Comparison of ENCODE assay signal across 8 mouse cellular contexts in genomic region chr14:101729237-101729971, GRCm38 (mm10). TPM values are rescaled to one million over a fixed set of nuclear protein-coding genes. Genes with fewer than 3 reads are reported as not detected.
DNase-seq lines count a peak whose midpoint lies in the region; ATAC-seq lines count a peak whose summit lies in the region.

Gene Gm9922 (minus strand): TSS chr14:101729814.
Gene Lmo7 (plus strand): TSS chr14:101729957.

- peak; percentile 38 for ATAC-seq in cerebellum, adult (ENCODE audit: insufficient number of reproducible peaks, low FRiP score, low TSS enrichment)
- peak; percentile 67 for ATAC-seq in common myeloid progenitor, adult 5-6 weeks (replicated peaks; ENCODE audit: low read depth, poor library complexity, severe bottlenecking)
- peak; percentile 66 for ATAC-seq in inflammation-experienced regulatory T-cells, adult 6 months
- ATAC-seq in limb, embryonic 12.5 days (ENCODE audit: insufficient number of reproducible peaks, insufficient read depth, low FRiP score, low TSS enrichment, low read depth) = peak; percentile 73
- peak; percentile 84 for ATAC-seq in midbrain, embryonic 12.5 days (ENCODE audit: low FRiP score, low read depth)

- H3K27me3 ChIP-seq in limb, embryonic 12.5 days = peaks cover 41% of the 10 kb centered on the region
- peaks cover 46% of the 10 kb centered on the region for H3K27me3 ChIP-seq in midbrain, embryonic 12.5 days

- H3K4me3 ChIP-seq in limb, embryonic 12.5 days (replicated peaks) = peak within 1 kb of the TSS; percentile 72
- peak within 1 kb of the TSS; percentile 60 for H3K4me3 ChIP-seq in midbrain, embryonic 12.5 days

- H3K4me2 ChIP-seq in limb, embryonic 12.5 days = peak within 1 kb of the TSS; percentile 96
- peak within 1 kb of the TSS; percentile 99 for H3K4me2 ChIP-seq in midbrain, embryonic 12.5 days (replicated peaks)

- no peaks in the 10 kb centered on the region for H3K9me3 ChIP-seq in limb, embryonic 12.5 days
- H3K9me3 ChIP-seq in midbrain, embryonic 12.5 days = no peaks in the 10 kb centered on the region

- 2% methylated on average over 51 of the region's 51 CpGs for WGBS in limb, embryonic 12.5 days
- under 1% methylated on average over 47 of the region's 51 CpGs for WGBS in midbrain, embryonic 12.5 days

- no peaks in the 10 kb centered on the region for H3K36me3 ChIP-seq in limb, embryonic 12.5 days
- H3K36me3 ChIP-seq in midbrain, embryonic 12.5 days = no peaks in the 10 kb centered on the region

- DNase-seq in cerebellum, adult 11 months = no peak
- peak; percentile 84 for DNase-seq in gastrocnemius, postnatal 25 days
- peak; percentile 1 to 22 for DNase-seq in spleen, postnatal 36 days (ENCODE audit: low spot score in 2 of 2)

- no peak within 1 kb of the TSS for H3K27ac ChIP-seq in limb, embryonic 12.5 days
- no peak within 1 kb of the TSS for H3K27ac ChIP-seq in midbrain, embryonic 12.5 days (replicated peaks)

- H3K4me1 ChIP-seq in limb, embryonic 12.5 days (replicated peaks) = peaks cover 10% of the 10 kb centered on the region; the same call in 1 of the 2 replicates
- peaks cover 13% of the 10 kb centered on the region; the same call in 1 of the 2 replicates for H3K4me1 ChIP-seq in midbrain, embryonic 12.5 days

- peak within 1 kb of the TSS; percentile 70 for H3K9ac ChIP-seq in limb, embryonic 12.5 days (replicated peaks)
- H3K9ac ChIP-seq in midbrain, embryonic 12.5 days (replicated peaks) = peak within 1 kb of the TSS; percentile 43

RNA-seq across cellular contexts. Expression of gene Gm9922, which starts in this region (rescaled TPM):
- total RNA-seq in common myeloid progenitor, adult 5-6 weeks (2017) = not detected in 2 replicates
- total RNA-seq in gastrocnemius, postnatal 25 days (2021) = not detected
- not detected for polyA plus RNA-seq in inflammation-experienced regulatory T-cells, adult 6 months (2017; shearing (Covaris generic))
- polyA plus RNA-seq in limb, embryonic 12.5 days (2016; fragmentation: Nextera tagmentation; extraction: Ambion mirVana) = 1.3 and 1.9 TPM in 2 replicates
- polyA plus RNA-seq in midbrain, embryonic 12.5 days (2016; fragmentation: Nextera tagmentation; extraction: Ambion mirVana) = 0.63 and 1.3 TPM in 2 replicates

RNA-seq across cellular contexts. Expression of gene Lmo7, which starts in this region (rescaled TPM):
- total RNA-seq in common myeloid progenitor, adult 5-6 weeks (2017) = 0.23 and 0.49 TPM in 2 replicates
- total RNA-seq in gastrocnemius, postnatal 25 days (2021) = 10 to 100 TPM; 60.2 to 66.2 TPM
- polyA plus RNA-seq in inflammation-experienced regulatory T-cells, adult 6 months (2017; shearing (Covaris generic)) = under 1 TPM in 1 of 3 experiments, not detected in 2; 0.24 TPM
- polyA plus RNA-seq in limb, embryonic 12.5 days (2016; fragmentation: Nextera tagmentation; extraction: Ambion mirVana) = 13.8 and 15.1 TPM in 2 replicates
- polyA plus RNA-seq in midbrain, embryonic 12.5 days (2016; fragmentation: Nextera tagmentation; extraction: Ambion mirVana) = 2.2 and 4.3 TPM in 2 replicates

Comparison
In these comparisons a context has a peak if more than half of its experiments do, and no peak if none do; other contexts are left out.
1. RNA of gene Lmo7 (total RNA-seq): 60.2 to 66.2 TPM in gastrocnemius, postnatal 25 days; 0.23 to 0.49 TPM in common myeloid progenitor, adult 5-6 weeks; every median in the first group is over 10 times any median in the second.
2. Peak in ATAC-seq in common myeloid progenitor, adult 5-6 weeks; RNA of the genes that start here not detected or under 1 TPM.
3. Peak in ATAC-seq in inflammation-experienced regulatory T-cells, adult 6 months; RNA of the genes that start here not detected or under 1 TPM.
4. Peak in every context shown above with its lines, with median percentiles within 50 percentile points of each other: ATAC-seq.